Mouse (Mus musculus) layer of hippocampus, postnatal 14 days (tissue): ENCODE measurements around the gene Drg1. TPM values are rescaled to one million over a fixed set of nuclear protein-coding genes. Genes with fewer than 3 reads are reported as not detected.
"Not testable (repeated sequence)": the region's sequence is repeated elsewhere in the genome, so short reads cannot be mapped to it uniquely, and the experiment has no call there.

Source experiments
- DNase-seq, 2 experiments: peaks; one replicate each; pipeline ENCODE4 v3.0.0; 2021 to 2022; ENCODE audit warnings: low spot score in 2 of 2, mixed read lengths in 1 of 2
- total RNA-seq, 2 experiments: library from RNA; stranded (reverse); gene quantifications; 2 replicates each; pipeline ENCODE4 v1.2.3; 2021

The Drg1 gene
- total RNA-seq, 2 experiments from 2014 or later, result 89.8 to 103 TPM

- DNase-seq, result no peak
Observed at GRCm38 (mm10) chr11:3227113-3227512, 39.1 kb downstream of the Drg1 start.

GRCm38 (mm10) chr11:3223105-3223504, 43.1 kb downstream of the Drg1 start:
- no peak for DNase-seq

- DNase-seq, result no peak
Observed at GRCm38 (mm10) chr11:3212526-3212925, 53.7 kb downstream of the Drg1 start.

GRCm38 (mm10) chr11:3206783-3207182, 59.4 kb downstream of the Drg1 start:
- DNase-seq, result no peak

GRCm38 (mm10) chr11:3205207-3205606, 61.0 kb downstream of the Drg1 start:
- DNase-seq, result no peak

GRCm38 (mm10) chr11:3203771-3204170, 62.4 kb downstream of the Drg1 start:
- DNase-seq, result no peak

- peak; percentile 42 to 56 for DNase-seq
Observed at GRCm38 (mm10) chr11:3202781-3203441, 63.3 kb downstream of the Drg1 start.

- DNase-seq, result peak; percentile 92 to 96
Observed at GRCm38 (mm10) chr11:3202231-3202701, 63.9 kb downstream of the Drg1 start, which contains the start of gene Eif4enif1. Eif4enif1 (plus strand) TSS chr11:3202392.

GRCm38 (mm10) chr11:3201326-3202230, 64.6 kb downstream of the Drg1 start:
- peak; percentile 6 to 26 for DNase-seq

GRCm38 (mm10) chr11:3200636-3201035, 65.6 kb downstream of the Drg1 start:
- DNase-seq, result not testable (repeated sequence)

GRCm38 (mm10) chr11:3193363-3193762, 72.9 kb downstream of the Drg1 start, which contains the start of gene Sfi1:
Sfi1 (minus strand) TSS chr11:3193463.
- no peak for DNase-seq

GRCm38 (mm10) chr11:3182707-3183106, 83.5 kb downstream of the Drg1 start:
- not testable (repeated sequence) for DNase-seq

- not testable (repeated sequence) for DNase-seq
Observed at GRCm38 (mm10) chr11:3181971-3182370, 84.2 kb downstream of the Drg1 start.

- peak; percentile 58 to 65 for DNase-seq
Observed at GRCm38 (mm10) chr11:3181250-3181649, 85.0 kb downstream of the Drg1 start.

- DNase-seq, result not testable (repeated sequence)
Observed at GRCm38 (mm10) chr11:3180510-3181160, 85.6 kb downstream of the Drg1 start.

- peak in 1 of 2 experiments; percentile 31 for DNase-seq
Observed at GRCm38 (mm10) chr11:3179726-3180092, 86.5 kb downstream of the Drg1 start.

GRCm38 (mm10) chr11:3178968-3179725, 87.1 kb downstream of the Drg1 start:
- DNase-seq, result not testable (repeated sequence)

- DNase-seq, result peak; percentile 54 to 60
Observed at GRCm38 (mm10) chr11:3173425-3174318, 92.5 kb downstream of the Drg1 start.

- not testable (repeated sequence) for DNase-seq
Observed at GRCm38 (mm10) chr11:3172526-3172925, 93.7 kb downstream of the Drg1 start.

GRCm38 (mm10) chr11:3171931-3172330, 94.3 kb downstream of the Drg1 start:
- DNase-seq, result peak in 1 of 2 experiments; percentile 36
